Mouse (Mus musculus): ENCODE data around the gene Mkrn3. TPM values are rescaled to one million over a fixed set of nuclear protein-coding genes. Genes with fewer than 3 reads are reported as not detected.

The Mkrn3 gene
- polyA plus RNA-seq, 1 experiment from 2014 or later: 4.0 TPM

GRCm38 (mm10) chr7:62406573-62407050 lies 13.3 kb downstream of the Mkrn3 start:
- no peak overlapping the region for H3K27ac ChIP-seq (ENCODE audit: low read length)
- H3K4me3 ChIP-seq (replicated peaks; ENCODE audit: low read length): no peak overlapping the region
- peak overlapping the region; percentile 6; the same call in 1 of the 2 replicates for H3K4me2 ChIP-seq (ENCODE audit: low read depth, low read length)
- H3K36me3 ChIP-seq (ENCODE audit: control insufficient read depth, insufficient read depth, low read length): no peaks in the 10 kb centered on the region
- no peaks in the 10 kb centered on the region for H3K27me3 ChIP-seq (ENCODE audit: control insufficient read depth, insufficient read depth, low read length)
- no peak overlapping the region for H3K9ac ChIP-seq (ENCODE audit: low read length)
- 44% methylated on average over 19 of the region's 19 CpGs for WGBS
- peaks cover 4% of the 10 kb centered on the region; the same call in 1 of the 2 replicates for H3K9me3 ChIP-seq (replicated peaks; ENCODE audit: control insufficient read depth, low read length)
- no peak for ATAC-seq (ENCODE audit: insufficient read depth, low FRiP score)
- no peaks in the 10 kb centered on the region for H3K4me1 ChIP-seq (ENCODE audit: control insufficient read depth, insufficient read depth, low read length)

GRCm38 (mm10) chr7:62392202-62392601 lies 27.7 kb downstream of the Mkrn3 start:
- 44% methylated on average over 1 of the region's 1 CpGs for WGBS
- H3K4me3 ChIP-seq (replicated peaks; ENCODE audit: low read length): no peak overlapping the region
- no peak overlapping the region for H3K9ac ChIP-seq (ENCODE audit: low read length)
- no peaks in the 10 kb centered on the region for H3K4me1 ChIP-seq (ENCODE audit: control insufficient read depth, insufficient read depth, low read length)
- no peaks in the 10 kb centered on the region for H3K27me3 ChIP-seq (ENCODE audit: control insufficient read depth, insufficient read depth, low read length)
- H3K27ac ChIP-seq (ENCODE audit: low read length): no peak overlapping the region
- no peak for ATAC-seq (ENCODE audit: insufficient read depth, low FRiP score)
- H3K9me3 ChIP-seq (replicated peaks; ENCODE audit: control insufficient read depth, low read length): no peaks in the 10 kb centered on the region
- H3K36me3 ChIP-seq (ENCODE audit: control insufficient read depth, insufficient read depth, low read length): no peaks in the 10 kb centered on the region
- no peak overlapping the region for H3K4me2 ChIP-seq (ENCODE audit: low read depth, low read length)

GRCm38 (mm10) chr7:62388291-62388690 lies 31.6 kb downstream of the Mkrn3 start:
- Histone ChIP-seq H3K27me3 (ENCODE audit: control insufficient read depth, insufficient read depth, low read length) (no peaks in the 10 kb centered on the region), H3K4me3 (replicated peaks; ENCODE audit: low read length) (no peak overlapping the region), H3K4me1 (ENCODE audit: control insufficient read depth, insufficient read depth, low read length) (no peaks in the 10 kb centered on the region), H3K9me3 (replicated peaks; ENCODE audit: control insufficient read depth, low read length) (no peaks in the 10 kb centered on the region), H3K4me2 (ENCODE audit: low read depth, low read length) (no peak overlapping the region), H3K27ac (ENCODE audit: low read length) (no peak overlapping the region), H3K9ac (ENCODE audit: low read length) (no peak overlapping the region), H3K36me3 (ENCODE audit: control insufficient read depth, insufficient read depth, low read length) (no peaks in the 10 kb centered on the region)
- 36% methylated on average over 4 of the region's 4 CpGs for WGBS
- ATAC-seq (ENCODE audit: insufficient read depth, low FRiP score): no peak

- no peaks in the 10 kb centered on the region for H3K36me3 ChIP-seq (ENCODE audit: control insufficient read depth, insufficient read depth, low read length)
- H3K4me1 ChIP-seq (ENCODE audit: control insufficient read depth, insufficient read depth, low read length): no peaks in the 10 kb centered on the region
- WGBS: 3% methylated on average over 2 of the region's 2 CpGs
- H3K27me3 ChIP-seq (ENCODE audit: control insufficient read depth, insufficient read depth, low read length): no peaks in the 10 kb centered on the region
- no peak overlapping the region for H3K9ac ChIP-seq (ENCODE audit: low read length)
- no peak overlapping the region for H3K27ac ChIP-seq (ENCODE audit: low read length)
- H3K9me3 ChIP-seq (replicated peaks; ENCODE audit: control insufficient read depth, low read length): 0 out of 2 replicates have a peak, but pooled peaks cover 5% of the 10 kb centered on the region
- peak; percentile 58; the same call in 1 of the 2 replicates for ATAC-seq (ENCODE audit: insufficient read depth, low FRiP score)
- H3K4me3 ChIP-seq (replicated peaks; ENCODE audit: low read length): no peak overlapping the region
- H3K4me2 ChIP-seq (ENCODE audit: low read depth, low read length): no peak overlapping the region
Observed at GRCm38 (mm10) chr7:62382391-62382790, 37.5 kb downstream of the Mkrn3 start.

GRCm38 (mm10) chr7:62378529-62378928 lies 41.4 kb downstream of the Mkrn3 start:
- no peaks in the 10 kb centered on the region for H3K4me1 ChIP-seq (ENCODE audit: control insufficient read depth, insufficient read depth, low read length)
- H3K4me2 ChIP-seq (ENCODE audit: low read depth, low read length): no peak overlapping the region
- 86% methylated on average over 9 of the region's 9 CpGs for WGBS
- H3K9me3 ChIP-seq (replicated peaks; ENCODE audit: control insufficient read depth, low read length): 0 out of 2 replicates have a peak, but pooled peaks cover 5% of the 10 kb centered on the region
- H3K27ac ChIP-seq (ENCODE audit: low read length): no peak overlapping the region
- H3K27me3 ChIP-seq (ENCODE audit: control insufficient read depth, insufficient read depth, low read length): no peaks in the 10 kb centered on the region
- no peaks in the 10 kb centered on the region for H3K36me3 ChIP-seq (ENCODE audit: control insufficient read depth, insufficient read depth, low read length)
- H3K4me3 ChIP-seq (replicated peaks; ENCODE audit: low read length): no peak overlapping the region
- no peak overlapping the region for H3K9ac ChIP-seq (ENCODE audit: low read length)
- ATAC-seq (ENCODE audit: insufficient read depth, low FRiP score): no peak

- Histone ChIP-seq H3K4me2 (ENCODE audit: low read depth, low read length) (peak overlapping the region; percentile 54), H3K4me3 (replicated peaks; ENCODE audit: low read length) (peak overlapping the region; percentile 52), H3K27me3 (ENCODE audit: control insufficient read depth, insufficient read depth, low read length) (no peaks in the 10 kb centered on the region), H3K27ac (ENCODE audit: low read length) (no peak overlapping the region), H3K9ac (ENCODE audit: low read length) (peak overlapping the region; percentile 70), H3K36me3 (ENCODE audit: control insufficient read depth, insufficient read depth, low read length) (no peaks in the 10 kb centered on the region), H3K4me1 (ENCODE audit: control insufficient read depth, insufficient read depth, low read length) (no peaks in the 10 kb centered on the region), H3K9me3 (replicated peaks; ENCODE audit: control insufficient read depth, low read length) (0 out of 2 replicates have a peak, but pooled peaks cover 5% of the 10 kb centered on the region)
- 20% methylated on average over 14 of the region's 14 CpGs for WGBS
- ATAC-seq (ENCODE audit: insufficient read depth, low FRiP score): peak; percentile 46; the same call in 1 of the 2 replicates
Observed at GRCm38 (mm10) chr7:62377313-62377712, 42.6 kb downstream of the Mkrn3 start.

- Histone ChIP-seq H3K27ac (ENCODE audit: low read length) (no peak within 1 kb of the TSS), H3K36me3 (ENCODE audit: control insufficient read depth, insufficient read depth, low read length) (no peaks in the 10 kb centered on the region), H3K9me3 (replicated peaks; ENCODE audit: control insufficient read depth, low read length) (0 out of 2 replicates have a peak, but pooled peaks cover 5% of the 10 kb centered on the region), H3K4me2 (ENCODE audit: low read depth, low read length) (peak within 1 kb of the TSS; percentile 54), H3K4me1 (ENCODE audit: control insufficient read depth, insufficient read depth, low read length) (no peaks in the 10 kb centered on the region), H3K27me3 (ENCODE audit: control insufficient read depth, insufficient read depth, low read length) (no peaks in the 10 kb centered on the region), H3K9ac (ENCODE audit: low read length) (peak within 1 kb of the TSS; percentile 70), H3K4me3 (replicated peaks; ENCODE audit: low read length) (peak within 1 kb of the TSS; percentile 52)
- 23% methylated on average over 31 of the region's 31 CpGs for WGBS
- peak; percentile 77 for ATAC-seq (ENCODE audit: insufficient read depth, low FRiP score)
Observed at GRCm38 (mm10) chr7:62376510-62377304, 43.2 kb downstream of the Mkrn3 start, which contains the start of gene Magel2. TSS of gene Magel2 (plus strand) at chr7:62377010.

GRCm38 (mm10) chr7:62375658-62376057 lies 44.3 kb downstream of the Mkrn3 start:
- Histone ChIP-seq H3K4me3 (replicated peaks; ENCODE audit: low read length) (no peak overlapping the region), H3K36me3 (ENCODE audit: control insufficient read depth, insufficient read depth, low read length) (no peaks in the 10 kb centered on the region), H3K4me2 (ENCODE audit: low read depth, low read length) (no peak overlapping the region), H3K9ac (ENCODE audit: low read length) (no peak overlapping the region), H3K27me3 (ENCODE audit: control insufficient read depth, insufficient read depth, low read length) (no peaks in the 10 kb centered on the region), H3K4me1 (ENCODE audit: control insufficient read depth, insufficient read depth, low read length) (no peaks in the 10 kb centered on the region), H3K9me3 (replicated peaks; ENCODE audit: control insufficient read depth, low read length) (0 out of 2 replicates have a peak, but pooled peaks cover 5% of the 10 kb centered on the region), H3K27ac (ENCODE audit: low read length) (no peak overlapping the region)
- ATAC-seq (ENCODE audit: insufficient read depth, low FRiP score): no peak
- 35% methylated on average over 4 of the region's 4 CpGs for WGBS
